Mouse (Mus musculus) embryonic facial prominence, embryonic 15.5 days (tissue): ENCODE results near the gene Ms4a2. TPM values are rescaled to one million over a fixed set of nuclear protein-coding genes. Genes with fewer than 3 reads are reported as not detected.

ENCODE experiments used
- ATAC-seq: fragments of 200-750 bp; cut with Nextera tagmentation; 2 replicates; pipeline ENCODE4 v1.8.0; 2017; ENCODE audit warnings: low read depth, moderate TSS enrichment; ENCODE audit not compliant: insufficient number of reproducible peaks, low FRiP score, low TSS enrichment
- H3K27ac ChIP-seq: fragments of 300-500 bp; sonication (generic); replicated peaks from 2 replicates; pipeline ENCODE4 v1.5.1; 2015; ENCODE audit warnings: mild to moderate bottlenecking, inconsistent platforms
- H3K27me3 ChIP-seq: fragments of 300-500 bp; sonication (generic); 2 replicates; pipeline ENCODE4 v1.6.1; 2015; ENCODE audit warnings: inconsistent platforms
- H3K36me3 ChIP-seq: fragments of 300-500 bp; sonication (generic); 2 replicates; pipeline ENCODE4 v1.6.1; 2015; ENCODE audit warnings: mild to moderate bottlenecking, inconsistent platforms
- H3K4me1 ChIP-seq: fragments of 300-500 bp; sonication (generic); 2 replicates; pipeline ENCODE4 v1.6.1; 2015; ENCODE audit warnings: inconsistent platforms
- H3K4me2 ChIP-seq: fragments of 300-500 bp; sonication (generic); replicated peaks from 2 replicates; pipeline ENCODE4 v1.6.1; 2015; ENCODE audit warnings: mild to moderate bottlenecking, inconsistent platforms
- H3K4me3 ChIP-seq: fragments of 300-500 bp; sonication (generic); replicated peaks from 2 replicates; pipeline ENCODE4 v1.5.1; 2015; ENCODE audit warnings: mild to moderate bottlenecking, inconsistent platforms
- H3K9ac ChIP-seq: fragments of 300-500 bp; sonication (generic); 2 replicates; pipeline ENCODE4 v1.6.1; 2015; ENCODE audit warnings: inconsistent platforms
- H3K9me3 ChIP-seq: fragments of 300-500 bp; sonication (generic); replicated peaks from 2 replicates; pipeline ENCODE4 v1.6.1; 2016; ENCODE audit warnings: inconsistent platforms
- WGBS: fragments of 180-500 bp; shearing (Covaris S2); methylation state at CpG from one replicate; pipeline ENCODE4 v1.1.7; 2015; 5-methylcytosine and 5-hydroxymethylcytosine counted together
- polyA plus RNA-seq: library from polyadenylated mRNA; unstranded; fragments of >200 nt; fragmentation: Nextera tagmentation; extraction: Ambion mirVana; gene quantifications from 2 replicates; pipeline ENCODE4 v1.2.1, GENCODE M21; 2015

The Ms4a2 gene
- polyA plus RNA-seq, result 1.5 and 1.6 TPM in 2 replicates

DNA sequence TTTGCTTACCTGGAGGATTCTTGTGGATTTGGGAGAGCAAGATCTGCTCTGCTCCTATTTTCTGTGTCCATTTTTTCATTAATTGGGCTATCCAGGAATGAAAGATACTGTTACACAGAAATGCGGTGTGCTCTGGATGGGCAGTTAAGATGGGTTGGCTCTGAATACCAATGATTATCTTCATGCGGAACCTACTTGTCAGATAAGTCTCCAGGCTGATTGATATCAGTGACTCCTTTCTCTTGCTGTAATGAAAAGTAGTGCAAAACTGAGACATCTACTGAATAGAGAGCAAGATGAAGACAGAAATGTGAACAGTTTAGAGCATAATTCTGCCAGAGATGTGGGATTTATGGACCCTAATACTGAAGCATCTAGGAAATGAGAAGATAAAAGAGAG is at the start of gene Ms4a2:
TSS of gene Ms4a2 (minus strand) at position 169 of the 400 bp plus-strand sequence.
- Histone ChIP-seq H3K9ac (no peak within 1 kb of the TSS), H3K9me3 (no peaks in the 10 kb centered on the region), H3K4me1 (no peaks in the 10 kb centered on the region), H3K4me2 (no peak within 1 kb of the TSS), H3K27me3 (no peaks in the 10 kb centered on the region), H3K27ac (no peak within 1 kb of the TSS), H3K4me3 (no peak within 1 kb of the TSS), H3K36me3 (no peaks in the 10 kb centered on the region)
- WGBS, result 78% methylated on average over 2 of the region's 2 CpGs
- ATAC-seq, result no peak

DNA sequence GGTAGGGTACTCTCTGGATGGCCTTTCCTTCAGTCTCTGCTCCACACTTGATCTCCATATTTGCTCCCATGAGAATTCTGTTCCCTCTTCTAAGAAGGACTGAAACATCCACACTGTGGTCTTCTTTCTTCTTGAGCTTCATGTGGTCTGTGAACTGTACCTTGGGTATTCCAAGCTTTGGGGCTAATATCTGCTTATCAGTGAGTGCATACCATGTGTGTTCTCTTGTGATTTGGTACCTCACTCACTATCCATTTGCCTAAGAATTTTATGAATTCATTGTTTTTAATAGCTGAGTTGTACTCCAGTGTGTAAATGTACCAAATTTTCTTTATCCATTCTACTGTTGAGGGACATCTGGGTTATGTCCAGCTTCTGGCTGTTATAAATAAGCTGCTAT is 38.0 kb upstream of the Ms4a2 start:
- Histone ChIP-seq H3K4me3 (no peak overlapping the region), H3K27me3 (no peaks in the 10 kb centered on the region), H3K9ac (no peak overlapping the region), H3K9me3 (no peaks in the 10 kb centered on the region), H3K4me2 (no peak overlapping the region), H3K4me1 (no peaks in the 10 kb centered on the region), H3K27ac (no peak overlapping the region), H3K36me3 (no peaks in the 10 kb centered on the region)
- no peak for ATAC-seq

DNA sequence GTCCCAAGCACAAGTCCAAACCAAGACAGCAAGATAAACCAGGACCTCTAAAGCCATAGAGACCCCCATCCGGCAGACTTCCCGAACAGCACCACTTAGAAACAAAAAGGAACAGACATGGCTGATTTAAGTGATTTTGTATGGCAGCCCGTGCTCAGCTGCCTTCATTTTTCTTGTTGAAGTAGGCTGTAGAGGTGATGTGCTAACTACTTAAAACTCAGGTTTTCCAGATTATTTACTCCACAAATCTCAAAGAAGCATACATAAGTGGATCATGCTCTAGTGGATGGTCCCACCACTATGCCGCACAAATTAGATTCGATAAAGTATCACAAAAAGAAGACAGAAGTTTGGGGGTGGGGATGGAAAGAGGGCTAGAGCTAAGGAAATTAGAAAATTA is 36.9 kb upstream of the Ms4a2 start, which contains the start of gene Oosp2:
TSS of gene Oosp2 (minus strand) at position 101 of the 400 bp plus-strand sequence.
- H3K9ac ChIP-seq, result no peak within 1 kb of the TSS
- H3K4me3 ChIP-seq, result no peak within 1 kb of the TSS
- no peaks in the 10 kb centered on the region for H3K27me3 ChIP-seq
- H3K27ac ChIP-seq, result no peak within 1 kb of the TSS
- ATAC-seq, result no peak
- H3K4me1 ChIP-seq, result no peaks in the 10 kb centered on the region
- 90% methylated on average over 5 of the region's 5 CpGs for WGBS
- no peak within 1 kb of the TSS for H3K4me2 ChIP-seq
- no peaks in the 10 kb centered on the region for H3K36me3 ChIP-seq
- H3K9me3 ChIP-seq, result no peaks in the 10 kb centered on the region

GRCm38 (mm10) chr19:11659142-11659541 is 35.6 kb upstream of the Ms4a2 start:
- H3K4me3 ChIP-seq, result no peak overlapping the region
- ATAC-seq, result no peak

DNA sequence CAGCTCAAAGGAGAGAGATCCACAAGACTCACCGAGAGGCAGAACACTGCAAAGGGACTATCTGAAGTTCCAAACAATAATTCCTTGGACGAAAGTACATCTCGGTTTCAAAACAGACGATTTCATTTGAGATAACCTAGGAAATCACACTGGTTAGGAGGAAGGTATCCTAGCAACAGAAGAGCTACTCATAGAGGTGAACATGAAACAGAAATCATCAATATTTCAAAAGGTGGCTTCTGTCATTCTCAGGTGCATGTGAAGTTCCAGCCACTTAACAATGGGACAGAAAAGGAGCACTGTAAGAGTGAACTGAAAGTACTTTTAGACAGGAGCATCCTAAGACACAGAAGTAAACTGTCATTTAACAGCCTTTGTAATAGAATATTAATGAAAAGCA is 26.0 kb upstream of the Ms4a2 start:
- H3K4me3 ChIP-seq, result no peak overlapping the region
- no peak for ATAC-seq
- no peak overlapping the region for H3K9ac ChIP-seq
- 73% methylated on average over 4 of the region's 4 CpGs for WGBS
- H3K27me3 ChIP-seq, result no peaks in the 10 kb centered on the region
- H3K9me3 ChIP-seq, result no peaks in the 10 kb centered on the region
- no peak overlapping the region for H3K4me2 ChIP-seq
- H3K27ac ChIP-seq, result no peak overlapping the region
- H3K36me3 ChIP-seq, result no peaks in the 10 kb centered on the region
- no peaks in the 10 kb centered on the region for H3K4me1 ChIP-seq

More at GRCm38 (mm10) chr19:11659142-11659541, 35.6 kb upstream of the Ms4a2 start:
- Histone ChIP-seq H3K36me3 (no peaks in the 10 kb centered on the region), H3K9ac (no peak overlapping the region), H3K9me3 (no peaks in the 10 kb centered on the region), H3K27me3 (no peaks in the 10 kb centered on the region), H3K27ac (no peak overlapping the region), H3K4me2 (no peak overlapping the region), H3K4me1 (no peaks in the 10 kb centered on the region)
- WGBS, result 62% methylated on average over 2 of the region's 2 CpGs

- Histone ChIP-seq H3K4me1 (no peaks in the 10 kb centered on the region), H3K9ac (no peak overlapping the region), H3K4me2 (no peak overlapping the region), H3K27ac (no peak overlapping the region), H3K4me3 (no peak overlapping the region), H3K9me3 (no peaks in the 10 kb centered on the region), H3K27me3 (no peaks in the 10 kb centered on the region), H3K36me3 (no peaks in the 10 kb centered on the region)
- ATAC-seq, result no peak
- 76% methylated on average over 3 of the region's 3 CpGs for WGBS
These were observed 22.6 kb upstream of the Ms4a2 start for GRCm38 (mm10) chr19:11646166-11646565.

DNA sequence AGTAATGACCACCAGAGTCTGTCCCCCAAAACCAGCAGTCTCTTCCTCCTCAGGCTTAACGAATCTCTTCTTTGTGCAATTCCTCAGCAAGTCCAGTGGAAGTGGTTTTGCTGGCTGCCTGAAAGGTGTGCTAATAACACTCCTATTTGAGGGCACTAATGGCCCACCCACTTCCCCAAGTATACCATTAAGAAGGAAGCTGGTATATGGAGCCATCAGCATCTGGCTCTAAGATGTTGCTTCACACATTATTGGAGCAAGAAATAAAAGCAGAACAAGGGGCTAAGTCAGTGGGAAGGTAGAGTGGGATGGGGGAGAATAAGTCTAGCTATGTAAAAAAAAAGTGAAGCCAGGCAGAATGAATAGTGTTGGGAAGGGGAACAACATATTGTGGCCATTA is 17.2 kb upstream of the Ms4a2 start, which contains the start of gene Ms4a3:
TSS of gene Ms4a3 (minus strand) at position 120 of the 400 bp plus-strand sequence.
- Histone ChIP-seq H3K27me3 (no peaks in the 10 kb centered on the region), H3K9me3 (no peaks in the 10 kb centered on the region), H3K9ac (no peak within 1 kb of the TSS), H3K4me3 (no peak within 1 kb of the TSS), H3K4me2 (no peak within 1 kb of the TSS), H3K4me1 (no peaks in the 10 kb centered on the region), H3K27ac (no peak within 1 kb of the TSS), H3K36me3 (no peaks in the 10 kb centered on the region)
- no peak for ATAC-seq
- 64% methylated on average over 1 of the region's 1 CpGs for WGBS

DNA sequence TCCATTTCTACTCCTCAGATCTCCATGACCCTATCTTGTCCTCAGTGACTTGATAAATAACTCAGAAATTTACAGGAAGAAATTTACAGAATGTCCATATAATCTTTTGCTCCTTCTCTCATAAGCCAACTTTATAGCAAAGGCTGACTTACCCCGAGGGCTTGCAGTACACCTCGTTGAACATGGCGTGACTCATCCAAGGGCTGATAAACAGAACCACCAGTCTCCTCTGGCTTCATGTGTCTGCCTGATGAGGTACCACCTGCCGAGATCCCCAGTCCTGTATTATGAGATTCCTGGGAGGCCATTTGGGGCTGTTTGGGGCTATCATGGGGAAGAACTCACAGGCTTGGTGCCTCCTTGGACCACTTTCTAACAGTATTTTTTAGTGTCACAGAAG is 15.5 kb upstream of the Ms4a2 start:
- Histone ChIP-seq H3K4me1 (no peaks in the 10 kb centered on the region), H3K36me3 (no peaks in the 10 kb centered on the region)
- WGBS, result 63% methylated on average over 4 of the region's 4 CpGs

DNA sequence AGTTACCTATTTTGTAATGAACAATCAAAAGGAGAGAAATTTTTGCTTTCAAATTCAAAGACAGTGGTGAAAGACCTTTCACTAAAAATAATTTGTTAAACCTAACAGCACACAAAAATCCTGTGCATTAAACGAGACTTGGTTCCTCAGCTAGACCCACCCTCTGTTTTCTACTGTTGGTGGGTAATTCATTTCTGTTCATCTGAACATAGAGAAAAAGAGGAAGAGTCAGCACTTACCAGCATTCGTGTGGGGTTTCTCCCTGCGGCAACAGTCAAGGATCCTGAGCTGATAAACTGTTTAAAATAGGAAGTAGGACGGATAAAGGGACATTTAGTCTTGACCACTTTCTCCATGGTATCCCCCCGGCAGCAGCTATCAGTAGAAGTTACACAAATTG is 12.1 kb upstream of the Ms4a2 start:
- no peaks in the 10 kb centered on the region for H3K4me1 ChIP-seq
- H3K27me3 ChIP-seq, result no peaks in the 10 kb centered on the region
- no peak overlapping the region for H3K4me3 ChIP-seq
- H3K27ac ChIP-seq, result no peak overlapping the region
- H3K4me2 ChIP-seq, result no peak overlapping the region
- WGBS, result 74% methylated on average over 5 of the region's 5 CpGs
- no peaks in the 10 kb centered on the region for H3K36me3 ChIP-seq
- no peak for ATAC-seq
- H3K9me3 ChIP-seq, result no peaks in the 10 kb centered on the region
- no peak overlapping the region for H3K9ac ChIP-seq

More for the DNA sequence above, 15.5 kb upstream of the Ms4a2 start:
- ATAC-seq, result no peak
- Histone ChIP-seq H3K27me3 (no peaks in the 10 kb centered on the region), H3K4me3 (no peak overlapping the region), H3K27ac (no peak overlapping the region), H3K9me3 (no peaks in the 10 kb centered on the region), H3K4me2 (no peak overlapping the region), H3K9ac (no peak overlapping the region)

- no peaks in the 10 kb centered on the region for H3K36me3 ChIP-seq
- ATAC-seq, result no peak
- H3K4me1 ChIP-seq, result no peaks in the 10 kb centered on the region
- 78% methylated on average over 2 of the region's 2 CpGs for WGBS
- H3K27me3 ChIP-seq, result no peaks in the 10 kb centered on the region
- H3K9ac ChIP-seq, result no peak overlapping the region
- H3K27ac ChIP-seq, result no peak overlapping the region
- no peak overlapping the region for H3K4me3 ChIP-seq
- no peaks in the 10 kb centered on the region for H3K9me3 ChIP-seq
- no peak overlapping the region for H3K4me2 ChIP-seq
These were observed 10.8 kb upstream of the Ms4a2 start for GRCm38 (mm10) chr19:11634330-11634729.

- Histone ChIP-seq H3K9me3 (no peaks in the 10 kb centered on the region), H3K27me3 (no peaks in the 10 kb centered on the region), H3K9ac (no peak overlapping the region), H3K4me1 (no peaks in the 10 kb centered on the region), H3K27ac (no peak overlapping the region), H3K4me2 (no peak overlapping the region), H3K4me3 (no peak overlapping the region), H3K36me3 (no peaks in the 10 kb centered on the region)
- 86% methylated on average over 1 of the region's 1 CpGs for WGBS
- ATAC-seq, result no peak
These were observed 10.2 kb upstream of the Ms4a2 start for GRCm38 (mm10) chr19:11633732-11634131.

GRCm38 (mm10) chr19:11625231-11625630 is 1.7 kb upstream of the Ms4a2 start:
- Histone ChIP-seq H3K9me3 (no peaks in the 10 kb centered on the region), H3K4me3 (no peak overlapping the region), H3K27ac (no peak overlapping the region), H3K4me1 (no peaks in the 10 kb centered on the region), H3K4me2 (no peak overlapping the region), H3K9ac (no peak overlapping the region), H3K27me3 (no peaks in the 10 kb centered on the region), H3K36me3 (no peaks in the 10 kb centered on the region)
- no peak for ATAC-seq
- WGBS, result 70% methylated on average over 5 of the region's 5 CpGs
